Mouse (Mus musculus) embryonic facial prominence, embryonic 15.5 days (tissue): Measurements from ENCODE around the gene Colgalt2. TPM values are rescaled to one million over a fixed set of nuclear protein-coding genes. Genes with fewer than 3 reads are reported as not detected.
"Not testable (repeated sequence)": the region's sequence is repeated elsewhere in the genome, so short reads cannot be mapped to it uniquely, and the experiment has no call there.

Experiments
- ATAC-seq: fragments of 200-750 bp; cut with Nextera tagmentation; 2 replicates; pipeline ENCODE4 v1.8.0; 2017; ENCODE audit warnings: low read depth, moderate TSS enrichment; ENCODE audit not compliant: insufficient number of reproducible peaks, low FRiP score, low TSS enrichment
- H3K27ac ChIP-seq: fragments of 300-500 bp; sonication (generic); replicated peaks from 2 replicates; pipeline ENCODE4 v1.5.1; 2015; ENCODE audit warnings: mild to moderate bottlenecking, inconsistent platforms
- H3K27me3 ChIP-seq: fragments of 300-500 bp; sonication (generic); 2 replicates; pipeline ENCODE4 v1.6.1; 2015; ENCODE audit warnings: inconsistent platforms
- H3K36me3 ChIP-seq: fragments of 300-500 bp; sonication (generic); 2 replicates; pipeline ENCODE4 v1.6.1; 2015; ENCODE audit warnings: mild to moderate bottlenecking, inconsistent platforms
- H3K4me1 ChIP-seq: fragments of 300-500 bp; sonication (generic); 2 replicates; pipeline ENCODE4 v1.6.1; 2015; ENCODE audit warnings: inconsistent platforms
- H3K4me2 ChIP-seq: fragments of 300-500 bp; sonication (generic); replicated peaks from 2 replicates; pipeline ENCODE4 v1.6.1; 2015; ENCODE audit warnings: mild to moderate bottlenecking, inconsistent platforms
- H3K4me3 ChIP-seq: fragments of 300-500 bp; sonication (generic); replicated peaks from 2 replicates; pipeline ENCODE4 v1.5.1; 2015; ENCODE audit warnings: mild to moderate bottlenecking, inconsistent platforms
- H3K9ac ChIP-seq: fragments of 300-500 bp; sonication (generic); 2 replicates; pipeline ENCODE4 v1.6.1; 2015; ENCODE audit warnings: inconsistent platforms
- H3K9me3 ChIP-seq: fragments of 300-500 bp; sonication (generic); replicated peaks from 2 replicates; pipeline ENCODE4 v1.6.1; 2016; ENCODE audit warnings: inconsistent platforms
- WGBS: fragments of 180-500 bp; shearing (Covaris S2); methylation state at CpG from one replicate; pipeline ENCODE4 v1.1.7; 2015; 5-methylcytosine and 5-hydroxymethylcytosine counted together
- polyA plus RNA-seq: library from polyadenylated mRNA; unstranded; fragments of >200 nt; fragmentation: Nextera tagmentation; extraction: Ambion mirVana; gene quantifications from 2 replicates; pipeline ENCODE4 v1.2.1, GENCODE M21; 2015

Gene Colgalt2
- polyA plus RNA-seq = 4.7 and 4.9 TPM in 2 replicates

GRCm38 (mm10) chr1:152399790-152400555 is at the start of gene Colgalt2:
Gene Colgalt2, plus strand, starts transcription at chr1:152399830.
- H3K27me3 ChIP-seq = peaks cover 7% of the 10 kb centered on the region
- peak within 1 kb of the TSS; percentile 52; the same call in 1 of the 2 replicates for H3K27ac ChIP-seq
- H3K4me3 ChIP-seq = peak within 1 kb of the TSS; percentile 64
- peaks cover 20% of the 10 kb centered on the region for H3K4me1 ChIP-seq
- H3K9ac ChIP-seq = peak within 1 kb of the TSS; percentile 49
- no peaks in the 10 kb centered on the region for H3K9me3 ChIP-seq
- WGBS = under 1% methylated on average over 69 of the region's 70 CpGs
- H3K4me2 ChIP-seq = peak within 1 kb of the TSS; percentile 95
- no peaks in the 10 kb centered on the region for H3K36me3 ChIP-seq
- ATAC-seq = peak; percentile 80

- H3K9ac ChIP-seq = no peak overlapping the region
- 0 out of 2 replicates have a peak, but pooled peaks cover 3% of the 10 kb centered on the region for H3K4me1 ChIP-seq
- no peak overlapping the region for H3K4me3 ChIP-seq
- no peaks in the 10 kb centered on the region for H3K9me3 ChIP-seq
- H3K27ac ChIP-seq = no peak overlapping the region
- no peaks in the 10 kb centered on the region for H3K36me3 ChIP-seq
- WGBS = 63% methylated on average over 4 of the region's 4 CpGs
- no peaks in the 10 kb centered on the region for H3K27me3 ChIP-seq
- no peak for ATAC-seq
- no peak overlapping the region for H3K4me2 ChIP-seq
Observed at GRCm38 (mm10) chr1:152356721-152357120, 42.9 kb upstream of the Colgalt2 start.

- H3K4me2 ChIP-seq = peak overlapping the region; percentile 30
- H3K36me3 ChIP-seq = peaks cover 6% of the 10 kb centered on the region; the same call in 1 of the 2 replicates
- no peaks in the 10 kb centered on the region for H3K27me3 ChIP-seq
- H3K4me1 ChIP-seq = peaks cover 10% of the 10 kb centered on the region
- 55% methylated on average over 13 of the region's 13 CpGs for WGBS
- H3K4me3 ChIP-seq = no peak overlapping the region
- 0 out of 2 replicates have a peak, but pooled peaks have one; percentile 4 for ATAC-seq
- H3K9me3 ChIP-seq = no peaks in the 10 kb centered on the region
- peak overlapping the region; percentile 82 for H3K27ac ChIP-seq
- no peak overlapping the region for H3K9ac ChIP-seq
Observed at GRCm38 (mm10) chr1:152368311-152369088, 31.1 kb upstream of the Colgalt2 start.

GRCm38 (mm10) chr1:152369139-152369538 is 30.5 kb upstream of the Colgalt2 start:
- 13% methylated on average over 4 of the region's 4 CpGs for WGBS
- peaks cover 6% of the 10 kb centered on the region; the same call in 1 of the 2 replicates for H3K36me3 ChIP-seq
- peaks cover 10% of the 10 kb centered on the region for H3K4me1 ChIP-seq
- no peaks in the 10 kb centered on the region for H3K9me3 ChIP-seq
- no peaks in the 10 kb centered on the region for H3K27me3 ChIP-seq
- no peak overlapping the region for H3K4me3 ChIP-seq
- no peak overlapping the region for H3K27ac ChIP-seq
- peak overlapping the region; percentile 30 for H3K4me2 ChIP-seq
- ATAC-seq = peak; percentile 84
- H3K9ac ChIP-seq = no peak overlapping the region

- Histone ChIP-seq H3K27me3 (no peaks in the 10 kb centered on the region), H3K36me3 (peaks cover 22% of the 10 kb centered on the region), H3K9ac (no peak overlapping the region), H3K9me3 (no peaks in the 10 kb centered on the region), H3K4me2 (no peak overlapping the region), H3K4me3 (no peak overlapping the region), H3K27ac (no peak overlapping the region), H3K4me1 (no peaks in the 10 kb centered on the region)
- no peak for ATAC-seq
- WGBS = 84% methylated on average over 5 of the region's 5 CpGs
Observed at GRCm38 (mm10) chr1:152378311-152378710, 21.3 kb upstream of the Colgalt2 start.

GRCm38 (mm10) chr1:152384589-152384988 is 15.0 kb upstream of the Colgalt2 start:
- Histone ChIP-seq H3K36me3 (peaks cover 5% of the 10 kb centered on the region), H3K9me3 (no peaks in the 10 kb centered on the region), H3K4me1 (0 out of 2 replicates have a peak, but pooled peaks cover 3% of the 10 kb centered on the region), H3K9ac (no peak overlapping the region), H3K4me2 (no peak overlapping the region), H3K27ac (no peak overlapping the region), H3K27me3 (no peaks in the 10 kb centered on the region), H3K4me3 (no peak overlapping the region)
- 100% methylated on average over 1 of the region's 1 CpGs for WGBS
- ATAC-seq = no peak

GRCm38 (mm10) chr1:152385693-152386092 is 13.9 kb upstream of the Colgalt2 start:
- H3K9me3 ChIP-seq, H3K27me3 ChIP-seq, H3K36me3 ChIP-seq, H3K4me1 ChIP-seq, ATAC-seq, H3K27ac ChIP-seq: not testable (repeated sequence)
- H3K9ac ChIP-seq = peak overlapping the region; percentile 73
- peak overlapping the region; percentile 85 for H3K4me3 ChIP-seq
- 23% methylated on average over 2 of the region's 4 CpGs for WGBS
- peak overlapping the region; percentile 59 for H3K4me2 ChIP-seq

- Histone ChIP-seq H3K27me3 (no peaks in the 10 kb centered on the region), H3K9me3 (no peaks in the 10 kb centered on the region), H3K27ac (no peak within 1 kb of the TSS), H3K4me1 (0 out of 2 replicates have a peak, but pooled peaks cover 3% of the 10 kb centered on the region), H3K36me3 (no peaks in the 10 kb centered on the region; the same call in 1 of the 2 replicates), H3K4me3 (peak within 1 kb of the TSS; percentile 85), H3K9ac (peak within 1 kb of the TSS; percentile 73), H3K4me2 (peak within 1 kb of the TSS; percentile 59)
- peak; percentile 94 for ATAC-seq
- WGBS = under 1% methylated on average over 57 of the region's 57 CpGs
Observed at GRCm38 (mm10) chr1:152386188-152386835, 13.3 kb upstream of the Colgalt2 start, which contains the start of gene Tsen15. Gene Tsen15, minus strand, starts transcription at chr1:152386688.

GRCm38 (mm10) chr1:152389271-152389670 is 10.4 kb upstream of the Colgalt2 start:
- Histone ChIP-seq H3K27me3 (no peaks in the 10 kb centered on the region), H3K4me3 (no peak overlapping the region), H3K9ac (no peak overlapping the region), H3K4me1 (0 out of 2 replicates have a peak, but pooled peaks cover 3% of the 10 kb centered on the region), H3K36me3 (no peaks in the 10 kb centered on the region), H3K4me2 (no peak overlapping the region), H3K9me3 (no peaks in the 10 kb centered on the region), H3K27ac (no peak overlapping the region)
- ATAC-seq = no peak

GRCm38 (mm10) chr1:152394137-152394536 is 5.5 kb upstream of the Colgalt2 start:
- H3K9me3 ChIP-seq = no peaks in the 10 kb centered on the region
- H3K36me3 ChIP-seq = no peaks in the 10 kb centered on the region
- no peaks in the 10 kb centered on the region; the same call in 1 of the 2 replicates for H3K27me3 ChIP-seq
- ATAC-seq = no peak
- H3K9ac ChIP-seq = no peak overlapping the region
- 90% methylated on average over 3 of the region's 3 CpGs for WGBS
- H3K27ac ChIP-seq = no peak overlapping the region
- no peaks in the 10 kb centered on the region for H3K4me1 ChIP-seq
- no peak overlapping the region for H3K4me3 ChIP-seq
- no peak overlapping the region for H3K4me2 ChIP-seq
